Mouse (Mus musculus) liver, adult 2 months (tissue): ENCODE measurements around the gene Aspscr1.

Experiments used
- CTCF ChIP-seq: fragments of 200-500 bp; IDR thresholded peaks from 2 replicates; pipeline ENCODE4 v1.5.1; 2011; ENCODE audit warnings: low read depth, low read length, control low read depth
- POLR2A ChIP-seq: fragments of 200-500 bp; IDR thresholded peaks from 2 replicates; pipeline ENCODE4 v1.6.1; 2011; ENCODE audit warnings: low read length, control low read depth; ENCODE audit not compliant: insufficient read depth; ENCODE audit errors: extremely low read depth

- TF ChIP-seq POLR2A (0 out of 2 replicates have a peak, but pooled peaks have one; percentile 8), CTCF (no peak)
These were observed 48.6 kb downstream of the Aspscr1 start, which contains the start of gene Rac3 for GRCm38 (mm10) chr11:120721124-120722066.
